Mouse (Mus musculus) large intestine, adult 2 months (tissue): ENCODE measurements at regions not wholly inside any gene's neighbourhood (a gene's known extent, or its start where the extent isn't known, plus 50 kb on each side); places are given as distances from the start of the nearest gene placed in this dataset.

ENCODE experiments used
- DNase-seq: peaks from one replicate; pipeline ENCODE4 v3.0.0-alpha.2; 2012; ENCODE audit warnings: low read depth, low spot score
- WGBS: fragments of 180-500 bp; shearing (Covaris S2); methylation state at CpG from one replicate; pipeline ENCODE4 v1.1.7; 2018; 5-methylcytosine and 5-hydroxymethylcytosine counted together

DNA sequence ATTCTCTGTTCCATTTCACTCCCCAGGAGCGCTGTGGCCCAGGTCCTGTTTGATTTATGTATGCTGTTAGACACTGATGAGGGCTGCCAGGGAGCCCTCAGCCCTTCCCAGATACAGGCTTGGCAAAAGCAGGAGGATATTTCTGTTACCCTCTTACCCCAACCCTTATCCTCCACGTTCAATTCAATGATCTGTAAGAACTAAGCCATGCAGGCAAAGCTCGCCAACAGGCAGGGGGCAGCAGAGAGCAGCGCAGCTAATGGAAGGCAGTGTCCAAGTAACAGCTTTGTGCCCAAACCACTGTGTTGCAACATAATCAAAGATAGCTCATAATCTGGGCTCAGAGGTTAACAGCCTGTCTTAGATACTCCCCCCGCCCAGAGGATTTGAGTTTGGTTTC, 166.8 kb upstream of the Eif4g2 start:
- 24% methylated on average over 5 of the region's 5 CpGs for WGBS
- peak; percentile 59 for DNase-seq

DNA sequence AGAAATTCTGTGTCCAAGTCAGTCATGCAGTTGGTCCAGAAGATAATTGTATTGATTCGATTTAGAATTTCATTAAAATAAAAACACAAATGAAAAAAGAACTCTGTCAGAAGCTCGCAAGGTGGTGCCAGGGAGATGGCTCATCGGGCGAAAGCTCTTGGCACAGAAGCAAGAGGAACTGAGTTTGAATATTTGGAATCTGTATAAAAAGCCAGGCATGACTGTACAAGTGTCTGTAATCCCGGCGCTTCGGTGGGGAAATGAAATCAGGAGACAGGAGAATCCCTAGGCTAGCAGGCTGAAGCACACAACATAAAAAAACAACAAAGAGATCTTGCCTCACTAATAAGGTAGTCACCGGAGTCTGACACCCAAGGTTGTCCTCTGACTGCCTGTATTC, 162.7 kb upstream of the Eif4g2 start:
- DNase-seq = no peak
- 80% methylated on average over 8 of the region's 8 CpGs for WGBS

DNA sequence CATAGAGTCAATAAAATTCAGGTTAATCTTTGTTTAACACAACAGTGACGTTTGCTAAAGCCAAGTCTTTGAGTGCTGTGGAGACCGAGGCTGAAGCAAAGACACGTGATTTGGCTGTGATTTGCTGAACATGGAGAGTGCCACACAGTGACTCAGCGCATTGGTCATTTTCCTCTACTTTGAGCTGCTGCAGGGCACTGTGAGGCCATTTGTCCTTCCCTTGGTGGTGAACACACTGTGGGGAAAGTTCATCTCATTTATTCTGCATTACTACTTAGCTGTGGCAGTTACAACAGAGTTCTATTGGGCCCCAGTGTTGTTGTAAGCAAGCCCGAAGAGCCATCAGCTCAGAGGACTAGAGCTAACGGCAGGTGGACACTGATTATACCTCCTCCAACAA, 162.2 kb upstream of the Eif4g2 start:
- WGBS = 49% methylated on average over 6 of the region's 6 CpGs
- no peak for DNase-seq

DNA sequence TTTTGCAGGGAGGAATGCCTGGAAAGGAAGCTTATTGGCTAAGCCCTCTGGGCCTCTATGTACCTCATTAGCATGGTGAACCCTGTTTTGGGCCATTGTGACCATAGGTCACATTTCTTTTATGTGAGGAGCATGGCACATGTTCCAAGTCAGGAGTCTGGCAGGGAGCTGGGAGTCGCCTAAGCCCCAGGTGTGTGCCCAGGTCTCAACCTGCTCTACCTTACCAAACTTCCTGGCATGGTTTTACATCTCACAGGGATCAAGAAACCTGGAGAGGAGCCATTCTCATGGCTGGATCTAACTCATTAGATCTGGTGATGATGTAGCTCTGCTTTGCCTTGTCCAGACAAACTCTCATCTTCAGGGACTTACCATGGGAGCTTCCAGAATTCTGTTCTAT, 161.0 kb upstream of the Eif4g2 start:
- 54% methylated on average over 1 of the region's 1 CpGs for WGBS
- DNase-seq = no peak

DNA sequence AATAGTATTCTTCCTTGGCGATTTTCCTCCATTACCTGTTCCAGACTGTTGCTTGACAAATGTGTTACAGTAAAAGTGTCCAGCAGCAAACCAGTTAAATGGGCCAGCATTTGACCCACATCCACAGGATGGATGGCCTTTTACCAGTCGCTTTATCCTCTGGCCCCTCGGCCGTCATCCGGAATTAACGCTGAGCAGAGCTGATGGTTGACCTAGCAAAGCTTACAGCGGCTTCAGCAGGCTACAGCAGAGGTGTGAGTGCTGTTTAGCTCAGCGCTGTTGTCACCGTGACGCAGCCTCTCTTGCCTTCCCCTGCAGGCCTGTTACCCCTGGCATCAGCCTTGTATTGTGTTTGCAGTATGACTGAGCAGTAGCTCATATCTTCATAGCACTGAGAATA, 159.8 kb upstream of the Eif4g2 start:
- DNase-seq = no peak
- 82% methylated on average over 10 of the region's 10 CpGs for WGBS

DNA sequence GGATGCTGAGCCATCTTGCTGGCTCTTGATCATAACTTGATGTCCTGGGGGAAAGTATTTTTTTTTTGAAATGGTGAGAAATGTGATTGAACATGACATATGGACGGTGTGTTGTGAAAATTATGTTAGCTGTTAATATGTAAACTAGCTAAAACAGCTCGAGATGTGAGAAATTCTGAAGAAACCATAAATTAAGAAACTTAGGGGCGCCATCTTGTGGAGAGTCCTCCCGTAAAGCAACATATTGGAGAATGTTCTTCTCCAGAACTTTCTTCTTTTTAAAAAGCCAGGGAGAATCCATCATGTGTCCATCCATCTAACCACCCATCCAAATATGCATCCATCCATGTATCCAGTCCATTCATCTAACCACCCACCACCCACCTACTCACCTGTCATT, 158.7 kb upstream of the Eif4g2 start:
- 25% methylated on average over 4 of the region's 4 CpGs for WGBS
- no peak for DNase-seq

DNA sequence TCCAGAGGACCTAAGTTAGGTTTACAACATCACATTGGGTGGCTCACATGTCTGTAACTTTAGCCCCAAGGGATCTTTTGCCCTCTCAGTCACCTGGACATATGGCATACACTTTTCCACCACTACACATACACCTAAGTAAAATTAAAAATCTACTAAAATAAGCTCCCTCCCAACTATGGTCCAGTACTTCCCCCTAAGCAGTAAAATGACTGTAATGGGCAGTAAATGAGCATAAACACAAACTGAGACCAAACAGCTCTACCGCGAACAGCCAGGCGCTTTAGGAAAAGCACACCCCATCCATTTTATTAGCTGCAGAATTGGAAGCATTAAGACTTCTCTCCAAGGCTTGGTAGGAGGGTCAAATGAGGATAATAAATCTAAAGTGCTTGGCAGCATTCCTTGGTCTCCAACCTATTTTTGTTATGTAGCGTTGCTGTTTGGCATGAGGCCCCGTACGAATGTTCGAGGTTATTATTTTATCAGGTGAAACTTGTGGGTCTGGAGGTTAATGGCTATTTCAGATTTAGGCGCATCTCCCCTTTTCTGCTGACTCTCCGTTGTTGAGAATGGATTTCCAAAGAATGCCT, 157.5 kb upstream of the Eif4g2 start:
- no peak for DNase-seq
- WGBS = 17% methylated on average over 9 of the region's 9 CpGs

DNA sequence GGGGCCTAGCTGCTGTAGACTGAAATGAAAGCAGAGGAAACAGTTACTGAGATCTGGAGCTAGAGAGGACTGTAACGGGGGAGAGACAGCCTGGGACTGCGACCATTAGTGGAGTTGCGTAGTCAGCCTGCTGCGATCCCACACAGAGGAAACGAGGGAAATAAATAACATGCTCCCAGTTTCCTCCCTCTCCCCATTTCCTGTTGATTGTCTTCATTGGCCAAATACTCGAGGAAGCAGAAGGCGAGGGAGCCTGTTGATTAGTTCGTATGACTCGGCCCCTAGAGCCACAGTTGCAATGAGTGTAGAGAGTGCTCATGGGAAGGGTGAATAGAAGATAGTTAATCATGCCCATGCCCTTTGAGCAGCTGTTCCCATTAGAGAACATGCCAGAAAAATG, 155.0 kb upstream of the Eif4g2 start:
- DNase-seq = no peak
- 71% methylated on average over 9 of the region's 9 CpGs for WGBS

DNA sequence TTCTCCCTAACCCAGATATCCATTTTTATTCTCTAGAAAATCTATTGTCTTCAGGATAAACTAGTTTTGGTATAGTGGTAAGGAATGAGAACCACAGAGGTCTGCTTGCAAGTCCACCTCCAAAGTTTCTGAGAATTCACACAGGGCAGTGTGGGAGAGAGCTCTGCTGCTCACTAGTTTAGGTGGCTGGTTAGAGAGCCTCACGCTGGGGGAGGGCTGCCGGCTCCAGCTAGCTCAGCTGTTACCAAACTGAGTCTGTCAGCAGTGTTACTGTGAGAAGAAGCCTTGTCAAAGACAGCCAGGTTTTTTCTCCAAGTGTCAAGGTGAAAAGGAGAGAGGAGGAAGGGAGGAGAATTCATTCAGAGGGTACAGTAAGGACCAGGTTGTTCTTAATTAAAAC, 147.8 kb upstream of the Eif4g2 start:
- DNase-seq = no peak
- WGBS = 75% methylated on average over 2 of the region's 2 CpGs

DNA sequence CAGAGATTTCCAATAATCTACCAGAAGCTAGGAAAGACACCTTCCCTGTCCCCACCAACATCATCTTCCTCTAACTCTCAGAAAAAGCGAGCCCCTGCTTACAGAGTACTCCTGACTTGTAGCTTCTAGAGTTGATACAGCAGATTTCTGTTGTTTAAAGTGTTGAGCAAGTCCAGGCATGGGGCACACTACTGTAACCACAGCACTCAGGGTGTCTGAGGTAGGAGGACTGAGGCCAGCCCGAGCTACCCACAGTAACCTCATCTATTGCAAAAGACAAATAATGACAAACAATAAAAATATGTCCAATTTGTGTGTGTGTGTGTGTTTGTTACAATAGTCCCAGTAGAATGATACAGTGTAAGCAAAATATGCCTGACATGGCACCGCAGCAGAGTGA, 144.3 kb upstream of the Eif4g2 start:
- WGBS = 49% methylated on average over 3 of the region's 3 CpGs
- no peak for DNase-seq

DNA sequence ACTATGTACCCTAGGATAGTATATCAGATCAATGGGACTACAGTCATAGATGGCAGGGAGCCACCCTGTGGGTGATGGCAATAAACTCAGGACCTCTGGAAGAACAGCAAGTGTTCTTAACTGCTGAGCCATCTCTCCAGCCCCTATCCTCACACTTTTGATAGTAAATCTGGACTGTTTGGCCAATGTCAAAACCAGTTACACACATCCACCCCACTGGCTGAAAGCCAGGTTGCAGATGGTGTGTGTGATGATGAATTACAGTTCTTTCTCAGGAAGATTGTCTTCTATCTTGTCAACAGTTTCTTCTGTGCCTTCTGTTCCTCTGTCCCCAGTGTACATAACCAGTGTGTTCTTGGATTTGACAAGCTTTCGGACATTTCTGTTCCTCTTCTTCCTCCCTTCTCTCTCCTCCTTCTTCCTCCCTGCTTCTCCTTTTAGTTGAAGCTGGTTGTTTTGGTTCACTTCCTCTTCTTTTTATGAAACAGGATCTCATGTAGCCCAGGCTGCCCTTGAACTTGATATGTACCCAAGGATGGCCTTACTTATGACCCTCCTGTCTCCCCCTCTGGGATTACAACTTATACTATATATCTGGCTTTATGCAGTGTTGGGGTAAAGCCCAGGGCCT, 143.3 kb upstream of the Eif4g2 start:
- 89% methylated on average over 1 of the region's 1 CpGs for WGBS
- DNase-seq = no peak

DNA sequence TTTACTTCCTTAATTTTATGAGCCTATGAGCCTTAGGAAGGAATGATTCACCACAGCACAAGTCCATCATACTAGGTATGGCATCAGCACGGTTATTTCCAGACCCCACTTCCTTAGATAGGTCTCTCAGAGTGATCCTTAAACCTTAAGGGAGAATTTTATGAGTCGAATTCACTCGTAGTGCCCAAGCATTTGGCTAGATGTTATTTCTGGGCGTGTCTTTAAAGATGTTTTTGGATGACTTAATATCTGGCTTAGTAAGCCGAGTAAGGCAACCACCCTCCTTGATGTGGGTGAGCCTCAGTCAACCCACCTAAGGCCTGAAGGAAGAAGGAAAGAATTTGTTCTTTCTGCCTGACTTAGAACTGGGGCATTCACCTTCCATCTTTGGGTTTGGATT, 132.8 kb upstream of the Eif4g2 start:
- 49% methylated on average over 5 of the region's 5 CpGs for WGBS
- no peak for DNase-seq

DNA sequence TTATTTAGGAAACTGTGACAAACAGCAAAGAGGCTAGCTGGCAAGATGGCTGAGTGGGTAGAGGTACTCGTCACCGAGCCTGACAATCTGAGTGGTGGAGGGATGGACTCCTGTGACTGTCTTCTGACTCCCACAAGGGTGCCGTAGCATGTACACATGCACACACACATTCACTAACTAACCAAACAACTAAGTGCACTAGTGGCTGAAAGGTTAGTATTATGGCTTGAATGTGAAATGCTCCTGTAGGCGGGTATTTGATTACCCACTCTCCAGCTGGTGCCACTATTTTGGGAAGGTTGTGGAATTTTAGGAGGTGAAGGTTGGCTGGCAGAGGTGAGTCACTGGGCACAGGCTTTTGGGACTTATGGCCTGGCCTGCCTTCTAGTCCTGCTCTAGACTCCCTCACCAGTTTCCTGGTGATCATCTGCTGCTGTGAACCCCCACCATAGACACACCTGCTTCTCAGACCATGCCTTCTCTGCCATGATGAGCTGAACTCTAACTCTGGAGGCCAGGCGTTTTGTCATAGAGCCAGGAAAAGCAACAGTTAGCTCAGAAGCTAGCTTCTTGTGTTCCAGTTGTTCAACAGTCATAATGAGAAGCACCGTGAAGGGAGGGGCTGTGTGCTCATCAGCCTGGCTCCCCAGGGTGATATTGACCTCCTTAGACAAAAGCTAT, 131.5 kb upstream of the Eif4g2 start:
- DNase-seq = no peak
- WGBS = 87% methylated on average over 6 of the region's 6 CpGs

DNA sequence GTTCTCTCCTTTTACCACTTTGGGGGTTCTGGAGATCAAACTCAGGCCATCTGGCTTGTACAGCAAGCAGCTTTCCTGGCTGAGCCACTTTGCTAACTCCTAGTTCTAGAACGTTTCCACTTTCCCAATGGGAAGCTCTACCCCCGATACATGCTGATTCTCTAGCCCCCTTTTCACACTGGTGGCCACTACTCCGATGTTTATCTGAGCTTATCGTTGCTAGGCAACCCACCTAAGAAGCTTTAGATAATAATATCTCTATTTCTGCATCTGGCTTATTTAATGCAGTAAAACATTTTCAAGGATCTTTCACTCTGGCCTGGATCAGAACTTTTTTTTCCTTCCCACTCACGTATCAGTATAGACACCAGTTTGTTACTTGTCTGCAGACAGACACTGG, 129.4 kb upstream of the Eif4g2 start:
- 74% methylated on average over 5 of the region's 5 CpGs for WGBS
- DNase-seq = no peak

DNA sequence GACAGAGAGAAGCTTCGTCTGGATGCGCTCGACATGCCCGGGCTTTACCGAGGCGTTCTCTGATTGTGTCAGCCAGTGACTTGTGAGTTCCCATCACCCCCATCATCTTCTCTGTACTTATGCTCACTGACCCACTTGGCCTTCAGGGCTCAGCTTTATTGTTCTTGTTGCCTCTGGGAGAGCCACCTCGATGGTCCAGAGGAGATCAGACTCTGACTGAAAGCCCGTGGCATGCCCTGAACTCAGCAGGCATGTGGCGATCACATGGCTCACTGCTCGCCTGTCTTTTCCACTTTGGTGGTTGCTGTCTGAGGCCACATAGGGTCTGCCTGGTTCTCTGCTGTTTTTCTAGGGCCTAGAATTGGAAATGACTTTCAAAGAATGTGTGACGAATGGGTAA, 128.8 kb upstream of the Eif4g2 start:
- no peak for DNase-seq
- 86% methylated on average over 11 of the region's 11 CpGs for WGBS

DNA sequence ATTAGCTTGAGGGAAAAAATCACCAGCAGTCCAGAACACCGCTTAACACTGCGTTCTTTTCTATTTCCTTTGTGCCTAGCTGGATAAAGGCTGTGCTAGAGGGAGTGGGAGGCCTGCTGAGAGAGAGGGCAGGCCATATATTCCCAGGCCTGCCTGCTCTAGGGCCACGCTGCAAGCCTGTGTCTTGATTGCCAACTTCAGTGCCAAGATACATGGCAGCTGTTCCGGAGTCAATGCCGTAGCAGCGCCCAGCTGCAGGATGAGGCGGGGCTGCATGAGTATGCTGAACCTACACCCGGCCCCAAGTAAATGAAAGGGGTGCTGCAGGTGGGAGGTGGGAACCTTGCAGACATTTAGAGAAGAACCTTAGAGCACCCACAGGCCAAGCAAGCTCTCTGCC, 127.5 kb upstream of the Eif4g2 start:
- DNase-seq = no peak
- WGBS = 57% methylated on average over 8 of the region's 8 CpGs

DNA sequence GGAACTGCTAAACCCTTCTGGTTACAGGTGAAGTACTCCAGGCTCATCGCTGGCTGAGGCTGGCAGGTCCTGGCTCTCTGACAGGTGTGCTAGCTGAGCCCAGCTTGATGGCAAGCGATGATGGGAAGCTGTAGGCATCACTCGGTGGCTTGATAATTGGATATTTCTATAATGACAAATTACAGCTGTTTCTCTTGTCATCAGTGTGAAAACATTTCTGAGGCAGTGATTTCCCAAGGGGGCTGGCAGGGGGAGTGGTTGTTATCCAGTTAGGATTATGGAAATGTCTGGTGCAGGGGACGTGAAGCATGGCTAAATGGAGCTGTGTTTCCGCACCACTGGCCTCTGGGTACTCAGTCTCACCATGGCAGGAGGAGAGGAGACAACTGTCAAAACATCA, 123.0 kb upstream of the Eif4g2 start:
- DNase-seq = no peak
- WGBS = 87% methylated on average over 5 of the region's 5 CpGs

DNA sequence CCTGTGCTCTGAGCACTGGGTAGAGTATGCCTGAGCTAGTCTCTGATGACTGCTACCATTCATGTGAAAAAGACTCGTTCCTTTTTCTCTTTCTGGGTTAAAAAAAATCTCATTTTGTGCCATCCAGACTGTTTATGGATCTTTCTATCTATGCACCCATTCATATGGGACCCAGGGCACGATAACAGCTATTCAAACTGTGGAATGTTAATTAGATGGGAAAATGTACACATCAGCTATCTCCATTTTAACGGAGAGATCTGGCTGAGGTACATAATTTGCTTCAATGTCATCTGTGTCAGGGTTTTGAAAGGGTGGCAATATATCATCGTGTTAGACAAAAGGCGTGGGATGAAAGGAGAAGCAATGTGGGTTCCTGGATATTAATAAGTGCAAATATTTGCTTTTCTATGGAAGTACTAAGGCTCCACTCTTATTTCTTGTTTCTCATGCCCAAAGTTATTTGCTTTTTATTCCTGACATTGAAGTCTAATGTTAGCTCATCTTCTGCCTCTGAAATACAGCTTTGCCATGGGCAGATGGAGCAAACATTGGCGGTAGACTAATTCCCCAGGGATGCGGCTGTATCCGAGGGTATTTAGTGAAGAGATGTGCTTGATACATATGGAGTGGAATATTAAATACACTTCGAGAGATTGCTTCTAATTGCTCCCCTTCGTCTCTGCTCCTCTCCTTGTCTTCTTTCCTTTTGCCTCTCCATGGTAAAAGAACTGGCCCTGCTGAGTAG, 116.0 kb upstream of the Eif4g2 start:
- WGBS = 56% methylated on average over 10 of the region's 10 CpGs
- DNase-seq = no peak

DNA sequence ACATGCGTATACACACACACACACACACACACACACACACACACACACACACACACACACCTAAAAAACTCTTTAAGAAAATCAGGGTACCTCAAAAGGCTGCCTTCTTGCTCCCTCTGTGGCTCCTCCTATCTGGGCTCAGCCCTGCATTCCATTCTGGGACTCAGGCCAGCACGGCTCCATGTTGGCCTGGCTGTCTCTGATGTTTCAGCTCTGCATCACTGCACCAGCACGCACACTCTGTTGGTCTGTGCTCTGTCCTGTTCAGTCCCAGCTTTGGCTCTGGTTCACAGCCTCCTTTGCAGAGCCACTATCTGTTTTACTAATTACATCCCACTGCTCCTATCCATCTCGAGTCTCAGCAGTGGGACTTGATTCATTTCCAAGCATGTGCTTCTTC, 108.8 kb upstream of the Eif4g2 start:
- DNase-seq = no peak
- 56% methylated on average over 4 of the region's 4 CpGs for whole genome bisulfite sequencing

DNA sequence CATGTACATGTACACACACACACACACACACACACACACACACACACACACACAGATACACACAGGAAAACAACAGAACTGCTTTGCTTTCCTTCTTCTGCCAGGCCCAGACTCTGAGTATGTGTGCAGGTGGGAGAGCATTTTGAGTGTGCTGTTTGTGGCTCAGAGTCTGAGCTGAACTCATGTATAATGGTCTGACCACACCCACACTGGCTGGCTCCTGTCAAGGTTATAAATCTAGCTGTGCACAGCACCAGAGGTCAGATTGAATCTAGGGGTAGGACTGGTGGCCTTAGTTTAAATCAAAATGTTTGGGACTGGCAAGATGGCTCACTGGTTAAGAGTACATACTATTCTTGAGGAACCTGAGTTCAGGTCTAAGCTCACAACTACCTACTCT, 108.4 kb upstream of the Eif4g2 start:
- DNase-seq = no peak

DNA sequence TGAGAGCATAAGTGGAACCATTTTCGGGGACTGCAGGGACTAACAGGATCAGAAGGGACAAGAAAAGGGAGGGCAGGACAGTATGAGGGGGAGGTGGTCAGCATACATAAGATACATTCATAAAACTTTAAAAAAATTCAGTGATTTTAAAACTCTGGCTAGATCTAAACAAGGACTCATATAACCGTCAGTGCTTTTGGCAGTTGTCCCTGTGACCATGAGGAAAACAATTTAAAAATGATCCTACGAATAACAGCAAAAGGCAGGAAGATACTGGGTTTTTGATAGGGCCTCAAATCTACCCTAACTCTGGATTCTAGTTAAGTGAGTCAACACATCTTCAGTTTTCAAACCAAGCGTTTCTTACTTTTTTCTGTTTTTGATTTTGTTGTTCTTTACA, 106.9 kb upstream of the Eif4g2 start:
- DNase-seq = no peak
- 79% methylated on average over 4 of the region's 4 CpGs for WGBS
